Mouse (Mus musculus) B cell, adult 2 months (primary cell): ENCODE measurements around the gene Cfap100.

Experiments
- DNase-seq, 2 experiments: peaks; one replicate each; pipeline ENCODE4 v3.0.0; 2022

Gene Cfap100

GRCm38 (mm10) chr6:90428380-90428974 lies at the start of gene Cfap100:
TSS of gene Cfap100 (minus strand) at chr6:90428797.
- peak; percentile 6 to 8 for DNase-seq

- no peak for DNase-seq
These were observed 48.4 kb upstream of the Cfap100 start for GRCm38 (mm10) chr6:90476941-90477518.

- no peak for DNase-seq
These were observed 47.2 kb upstream of the Cfap100 start for GRCm38 (mm10) chr6:90475854-90476212.

GRCm38 (mm10) chr6:90475176-90475853 lies 46.7 kb upstream of the Cfap100 start:
- no peak for DNase-seq

- no peak for DNase-seq
These were observed 45.8 kb upstream of the Cfap100 start for GRCm38 (mm10) chr6:90474361-90474750.

GRCm38 (mm10) chr6:90473630-90474360 lies 45.2 kb upstream of the Cfap100 start:
- DNase-seq, result no peak

GRCm38 (mm10) chr6:90472697-90473096 lies 44.1 kb upstream of the Cfap100 start:
- DNase-seq, result no peak

- no peak for DNase-seq
These were observed 43.5 kb upstream of the Cfap100 start for GRCm38 (mm10) chr6:90472079-90472478.

- no peak for DNase-seq
These were observed 42.4 kb upstream of the Cfap100 start for GRCm38 (mm10) chr6:90470947-90471541.

- DNase-seq, result no peak
These were observed 41.7 kb upstream of the Cfap100 start for GRCm38 (mm10) chr6:90470255-90470654.

GRCm38 (mm10) chr6:90469041-90469440 lies 40.4 kb upstream of the Cfap100 start:
- no peak for DNase-seq

- DNase-seq, result no peak
These were observed 39.6 kb upstream of the Cfap100 start for GRCm38 (mm10) chr6:90468216-90468615.

GRCm38 (mm10) chr6:90466847-90467410 lies 38.3 kb upstream of the Cfap100 start:
- DNase-seq, result no peak

- no peak for DNase-seq
These were observed 37.5 kb upstream of the Cfap100 start for GRCm38 (mm10) chr6:90466079-90466478.

GRCm38 (mm10) chr6:90465028-90465640 lies 36.5 kb upstream of the Cfap100 start:
- no peak for DNase-seq

GRCm38 (mm10) chr6:90463890-90464421 lies 35.4 kb upstream of the Cfap100 start:
- no peak for DNase-seq

GRCm38 (mm10) chr6:90463228-90463862 lies 34.7 kb upstream of the Cfap100 start:
- DNase-seq, result no peak

- DNase-seq, result no peak
These were observed 34.2 kb upstream of the Cfap100 start for GRCm38 (mm10) chr6:90462841-90463227.

- DNase-seq, result no peak
These were observed 33.6 kb upstream of the Cfap100 start, which contains the start of gene Klf15 for GRCm38 (mm10) chr6:90462181-90462706. TSS of gene Klf15 (plus strand) at chr6:90462576.

GRCm38 (mm10) chr6:90461771-90462170 lies 33.2 kb upstream of the Cfap100 start:
- DNase-seq, result no peak

- DNase-seq, result no peak
These were observed 32.6 kb upstream of the Cfap100 start for GRCm38 (mm10) chr6:90461181-90461580.
